Comparison of ENCODE assay signal across 17 mouse cellular contexts in the genomic region with DNA sequence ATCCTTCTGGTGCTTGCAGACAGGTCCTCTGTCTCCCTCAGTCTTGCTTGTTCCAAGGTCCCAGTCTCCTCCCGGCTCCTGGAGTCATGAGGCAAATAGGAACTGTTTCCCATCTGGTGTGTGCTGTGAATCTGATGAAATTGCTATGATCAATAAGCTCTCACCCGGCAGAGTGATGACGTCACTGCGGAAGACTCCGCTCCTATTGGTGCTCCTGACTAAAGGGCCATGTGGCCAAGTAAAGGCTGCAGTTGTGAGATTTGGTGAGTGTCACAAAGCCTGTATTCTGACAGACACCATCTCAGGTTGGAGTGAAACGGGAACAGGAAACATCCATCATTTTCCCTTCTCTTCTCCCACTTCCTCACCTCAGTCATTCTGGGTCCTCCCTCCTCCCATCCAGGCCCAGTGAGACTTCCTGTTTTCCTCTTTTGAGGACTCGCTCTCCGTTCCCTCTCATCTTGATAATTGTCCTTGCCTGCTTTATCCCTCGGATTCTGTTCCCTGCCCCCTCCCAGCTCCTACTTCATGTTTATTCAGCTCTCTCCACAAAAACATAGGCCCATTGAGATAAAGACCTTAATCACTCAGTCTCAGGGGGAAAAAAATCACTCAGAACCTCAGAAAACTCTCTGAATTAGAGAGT.
DNase-seq lines count a peak whose midpoint lies in the region; ATAC-seq and TF ChIP-seq lines count a peak whose summit lies in the region.
"Had no signal": no experiment of that assay in that cellular context is flagged by ENCODE, and none has a peak within 500 bp of the region (broad histone marks: within the 10 kb centered on the region; RNA-seq: fewer than 3 reads in every experiment).

No protein-coding gene starts in this region.

- DNase-seq in forebrain, postnatal 0 days = no peak
- peak; percentile 16 for DNase-seq in lung, postnatal 10 days
- no peak for DNase-seq in lung, adult 2 months
- peak; percentile 19 for DNase-seq in forebrain, embryonic 14.5 days (ENCODE audit: low spot score)
- DNase-seq in right cerebral cortex, postnatal 36 days (ENCODE audit: low spot score in 2 of 2) = no peak
- DNase-seq in Muller cell, postnatal 12 days (ENCODE audit: inconsistent ontology term) = no peak
- DNase-seq: adrenal gland, postnatal 10 days; B cell, adult 2 months; layer of hippocampus, postnatal 36 days; right cerebral cortex, postnatal 4 days had no signal

- H3K36me3 ChIP-seq in forebrain, embryonic 13.5 days (ENCODE audit: poor library complexity, severe bottlenecking) = no peaks in the 10 kb centered on the region
- no peaks in the 10 kb centered on the region for H3K36me3 ChIP-seq in forebrain, postnatal 0 days (ENCODE audit: insufficient read depth)
- no peaks in the 10 kb centered on the region for H3K36me3 ChIP-seq in forebrain, embryonic 14.5 days (ENCODE audit: control insufficient read depth, insufficient read depth, low read length)
- no peaks in the 10 kb centered on the region for H3K36me3 ChIP-seq in limb, embryonic 12.5 days
- H3K36me3 ChIP-seq: embryonic facial prominence, embryonic 15.5 days; limb, embryonic 15.5 days; stomach, embryonic 15.5 days had no signal

- H3K4me1 ChIP-seq in forebrain, embryonic 13.5 days = 0 out of 2 replicates have a peak, but pooled peaks cover 6% of the 10 kb centered on the region
- H3K4me1 ChIP-seq in forebrain, postnatal 0 days (ENCODE audit: insufficient read depth) = no peaks in the 10 kb centered on the region
- no peaks in the 10 kb centered on the region for H3K4me1 ChIP-seq in lung, adult 2 months (ENCODE audit: control insufficient read depth, insufficient read depth, low read length)
- H3K4me1 ChIP-seq in forebrain, embryonic 14.5 days (ENCODE audit: control insufficient read depth, insufficient read depth, low read length) = no peaks in the 10 kb centered on the region
- peaks cover 35% of the 10 kb centered on the region for H3K4me1 ChIP-seq in limb, embryonic 12.5 days (replicated peaks)

- H3K4me2 ChIP-seq in forebrain, embryonic 13.5 days = no peak overlapping the region
- H3K4me2 ChIP-seq in forebrain, postnatal 0 days (ENCODE audit: low read depth) = no peak overlapping the region
- no peak overlapping the region for H3K4me2 ChIP-seq in forebrain, embryonic 14.5 days (ENCODE audit: low read length)
- H3K4me2 ChIP-seq in limb, embryonic 12.5 days = no peak overlapping the region
- H3K4me2 ChIP-seq: embryonic facial prominence, embryonic 15.5 days; hindbrain, embryonic 14.5 days; limb, embryonic 15.5 days; stomach, embryonic 15.5 days had no signal

- no peak overlapping the region for H3K9ac ChIP-seq in forebrain, embryonic 13.5 days
- no peak overlapping the region for H3K9ac ChIP-seq in forebrain, postnatal 0 days
- no peak overlapping the region for H3K9ac ChIP-seq in forebrain, embryonic 14.5 days (ENCODE audit: low read length)
- H3K9ac ChIP-seq in limb, embryonic 12.5 days (replicated peaks) = no peak overlapping the region
- H3K9ac ChIP-seq: embryonic facial prominence, embryonic 15.5 days; hindbrain, embryonic 14.5 days; limb, embryonic 15.5 days; stomach, embryonic 15.5 days had no signal

- H3K27ac ChIP-seq in forebrain, embryonic 13.5 days = no peak overlapping the region
- H3K27ac ChIP-seq in forebrain, postnatal 0 days (ENCODE audit: low read depth, low read length) = no peak overlapping the region
- no peak overlapping the region for H3K27ac ChIP-seq in forebrain, embryonic 14.5 days (ENCODE audit: low read depth, low read length)
- H3K27ac ChIP-seq in limb, embryonic 12.5 days = peak overlapping the region; percentile 5; the same call in 1 of the 2 replicates
- H3K27ac ChIP-seq: embryonic facial prominence, embryonic 15.5 days; hindbrain, embryonic 14.5 days; limb, embryonic 15.5 days; macrophage; stomach, embryonic 15.5 days had no signal

- TF ChIP-seq POLR2A in lung, adult 2 months (IDR thresholded peaks at IDR 0.05; ENCODE audit: borderline replicate concordance, extremely low read depth, low read depth, low read length) = no peak

- TF ChIP-seq CTCF in forebrain, postnatal 0 days (IDR thresholded peaks at IDR 0.05; ENCODE audit: low read depth) = no peak
- no peak for TF ChIP-seq CTCF in lung, adult 2 months (IDR thresholded peaks at IDR 0.05; ENCODE audit: insufficient read depth, low read length)

- WGBS in forebrain, embryonic 13.5 days = 59% methylated on average over 9 of the region's 9 CpGs
- 49% methylated on average over 9 of the region's 9 CpGs for WGBS in forebrain, postnatal 0 days
- 41% methylated on average over 9 of the region's 9 CpGs for WGBS in lung, adult 2 months
- 65% methylated on average over 9 of the region's 9 CpGs for WGBS in forebrain, embryonic 14.5 days
- WGBS in limb, embryonic 12.5 days = 49% methylated on average over 9 of the region's 9 CpGs

- no peaks in the 10 kb centered on the region for H3K27me3 ChIP-seq in forebrain, embryonic 13.5 days
- no peaks in the 10 kb centered on the region for H3K27me3 ChIP-seq in forebrain, postnatal 0 days (ENCODE audit: insufficient read depth, low read length)
- no peaks in the 10 kb centered on the region for H3K27me3 ChIP-seq in forebrain, embryonic 14.5 days (replicated peaks; ENCODE audit: control insufficient read depth, insufficient read depth, low read length)
- H3K27me3 ChIP-seq in limb, embryonic 12.5 days = no peaks in the 10 kb centered on the region
- H3K27me3 ChIP-seq: embryonic facial prominence, embryonic 15.5 days; limb, embryonic 15.5 days; stomach, embryonic 15.5 days had no signal

- no peak overlapping the region for H3K4me3 ChIP-seq in forebrain, embryonic 13.5 days
- no peak overlapping the region for H3K4me3 ChIP-seq in forebrain, postnatal 0 days (ENCODE audit: low read depth, low read length)
- H3K4me3 ChIP-seq in lung, adult 2 months (replicated peaks; ENCODE audit: extremely low read depth, low read depth, low read length) = no peak overlapping the region
- no peak overlapping the region for H3K4me3 ChIP-seq in forebrain, embryonic 14.5 days (ENCODE audit: low read depth, low read length)
- H3K4me3 ChIP-seq in limb, embryonic 12.5 days (replicated peaks) = no peak overlapping the region
- H3K4me3 ChIP-seq: embryonic facial prominence, embryonic 15.5 days; limb, embryonic 15.5 days; stomach, embryonic 15.5 days had no signal

- H3K9me3 ChIP-seq in forebrain, embryonic 13.5 days (replicated peaks) = no peaks in the 10 kb centered on the region
- no peaks in the 10 kb centered on the region for H3K9me3 ChIP-seq in forebrain, postnatal 0 days (ENCODE audit: low read length)
- H3K9me3 ChIP-seq in forebrain, embryonic 14.5 days (replicated peaks; ENCODE audit: control insufficient read depth, low read length) = no peaks in the 10 kb centered on the region
- H3K9me3 ChIP-seq in limb, embryonic 12.5 days = no peaks in the 10 kb centered on the region
- H3K9me3 ChIP-seq: embryonic facial prominence, embryonic 15.5 days; limb, embryonic 15.5 days; stomach, embryonic 15.5 days had no signal

- peak; percentile 66; the same call in 1 of the 2 replicates for ATAC-seq in forebrain, embryonic 13.5 days
- no peak; the same call in 1 of the 2 replicates for ATAC-seq in forebrain, postnatal 0 days
- peak; percentile 34; the same call in 1 of the 2 replicates for ATAC-seq in forebrain, embryonic 14.5 days
- ATAC-seq in limb, embryonic 12.5 days (ENCODE audit: insufficient number of reproducible peaks, insufficient read depth, low FRiP score, low TSS enrichment, low read depth) = no peak

Comparison
In these comparisons a context has a peak if more than half of its experiments do, and no peak if none do; other contexts are left out.
1. ATAC-seq: peak in forebrain, embryonic 13.5 days (single experiment) and forebrain, embryonic 14.5 days (single experiment); none in forebrain, postnatal 0 days (single experiment) and limb, embryonic 12.5 days (single experiment).
2. DNase-seq: peak in lung, postnatal 10 days (single experiment) and forebrain, embryonic 14.5 days (single experiment); none in forebrain, postnatal 0 days (single experiment), lung, adult 2 months (single experiment), right cerebral cortex, postnatal 36 days (0 of 2) and Muller cell, postnatal 12 days (single experiment).